7 mouse cellular contexts compared by ENCODE assay signal in the genomic region with DNA sequence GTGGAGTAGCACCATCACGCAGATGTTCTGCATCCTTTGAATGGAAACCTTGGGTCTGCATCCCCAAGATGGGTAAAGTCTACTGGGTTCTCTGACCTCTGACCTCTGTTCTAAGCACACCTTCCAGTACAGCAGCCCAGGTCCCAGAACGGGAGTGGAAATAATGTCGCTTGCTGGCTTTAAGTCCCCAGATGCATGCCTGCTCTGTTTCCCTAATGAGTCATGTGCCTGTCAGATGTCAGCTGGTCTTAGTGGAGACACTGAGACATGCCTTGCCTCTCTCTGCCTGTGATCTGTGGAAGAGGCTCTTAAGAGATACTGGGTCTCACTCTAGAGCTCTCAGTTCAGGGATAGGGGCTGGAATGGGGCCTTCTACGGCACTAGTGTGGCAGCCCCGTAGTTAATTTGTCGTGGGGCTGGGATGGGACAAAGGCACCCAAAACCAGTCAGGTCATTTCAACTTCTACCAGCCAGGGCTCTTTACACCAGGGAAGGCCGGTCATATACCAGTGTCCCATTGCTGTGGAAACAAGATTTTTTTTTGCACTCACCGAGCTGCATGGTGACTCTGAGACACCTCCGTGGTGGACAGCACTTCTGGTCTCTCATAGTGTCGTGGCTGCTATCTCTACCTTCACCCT.
DNase-seq lines count a peak whose midpoint lies in the region; ATAC-seq and TF ChIP-seq lines count a peak whose summit lies in the region.

No protein-coding gene starts in this region.

- peak; percentile 1; the same call in 1 of the 2 replicates for ATAC-seq in forebrain, embryonic 13.5 days
- no peak for ATAC-seq in limb, embryonic 14.5 days (ENCODE audit: low FRiP score, low read depth)

- DNase-seq in spleen, adult 2 months (ENCODE audit: low read depth in 1 of 2, low spot score in 2 of 2), result no peak
- DNase-seq in spleen, postnatal 10 days (ENCODE audit: low spot score in 2 of 2), result no peak
- DNase-seq in limb, embryonic 14.5 days (ENCODE audit: low spot score), result no peak
- no peak for DNase-seq in thymus, postnatal 10 days (ENCODE audit: low spot score in 2 of 2)
- no peak for DNase-seq in urinary bladder, postnatal 36 days (ENCODE audit: low spot score in 2 of 2)
- no peak for DNase-seq in kidney, adult 18-20 months

- H3K27me3 ChIP-seq in spleen, adult 2 months (ENCODE audit: control insufficient read depth, insufficient read depth, low read length), result no peaks in the 10 kb centered on the region
- H3K27me3 ChIP-seq in forebrain, embryonic 13.5 days, result no peaks in the 10 kb centered on the region
- no peaks in the 10 kb centered on the region for H3K27me3 ChIP-seq in limb, embryonic 14.5 days (ENCODE audit: control insufficient read depth, insufficient read depth, low read length)

- peak overlapping the region; percentile 62 for H3K9ac ChIP-seq in forebrain, embryonic 13.5 days
- peak overlapping the region; percentile 28; the same call in 1 of the 2 replicates for H3K9ac ChIP-seq in limb, embryonic 14.5 days (ENCODE audit: low read depth, low read length, severe bottlenecking)

- TF ChIP-seq CTCF in spleen, adult 2 months (IDR thresholded peaks at IDR 0.05; ENCODE audit: extremely low read depth, insufficient read depth, insufficient read length, insufficient replicate concordance), result no peak

- no peak for TF ChIP-seq POLR2A in spleen, adult 2 months (IDR thresholded peaks at IDR 0.05; ENCODE audit: low read depth, low read length)
- no peak for TF ChIP-seq POLR2A in limb, embryonic 14.5 days (IDR thresholded peaks at IDR 0.05; ENCODE audit: borderline replicate concordance, extremely low read depth, insufficient read depth, insufficient read length)

- H3K27ac ChIP-seq in spleen, adult 2 months (ENCODE audit: insufficient read depth, low read length), result peak overlapping the region; percentile 52
- peak overlapping the region; percentile 99 for H3K27ac ChIP-seq in forebrain, embryonic 13.5 days
- H3K27ac ChIP-seq in limb, embryonic 14.5 days (replicated peaks; ENCODE audit: low read depth, low read length), result peak overlapping the region; percentile 61

- H3K36me3 ChIP-seq in spleen, adult 2 months (ENCODE audit: control insufficient read depth, insufficient read depth, low read length), result peaks cover 4% of the 10 kb centered on the region
- peaks cover 43% of the 10 kb centered on the region for H3K36me3 ChIP-seq in forebrain, embryonic 13.5 days (ENCODE audit: poor library complexity, severe bottlenecking)
- peaks cover 72% of the 10 kb centered on the region for H3K36me3 ChIP-seq in limb, embryonic 14.5 days (ENCODE audit: control insufficient read depth, insufficient read depth, low read length)

- 84% methylated on average over 10 of the region's 10 CpGs for WGBS in spleen, adult 2 months
- WGBS in forebrain, embryonic 13.5 days, result 16% methylated on average over 10 of the region's 10 CpGs
- whole genome bisulfite sequencing in limb, embryonic 14.5 days, result 40% methylated on average over 10 of the region's 10 CpGs

- no peaks in the 10 kb centered on the region; the same call in 1 of the 2 replicates for H3K4me1 ChIP-seq in spleen, adult 2 months (ENCODE audit: control insufficient read depth, insufficient read depth, insufficient read length)
- peaks cover 76% of the 10 kb centered on the region for H3K4me1 ChIP-seq in forebrain, embryonic 13.5 days
- peaks cover 53% of the 10 kb centered on the region for H3K4me1 ChIP-seq in limb, embryonic 14.5 days (ENCODE audit: control insufficient read depth, insufficient read depth, low read length)

- no peak overlapping the region for H3K4me3 ChIP-seq in spleen, adult 2 months (ENCODE audit: extremely low read depth, insufficient read depth, insufficient read length)
- peak overlapping the region; percentile 9; the same call in 1 of the 2 replicates for H3K4me3 ChIP-seq in forebrain, embryonic 13.5 days
- H3K4me3 ChIP-seq in limb, embryonic 14.5 days (replicated peaks; ENCODE audit: low read length), result no peak overlapping the region

- H3K9me3 ChIP-seq in forebrain, embryonic 13.5 days (replicated peaks), result no peaks in the 10 kb centered on the region
- H3K9me3 ChIP-seq in limb, embryonic 14.5 days (ENCODE audit: control insufficient read depth, low read length), result no peaks in the 10 kb centered on the region

- peak overlapping the region; percentile 50 for H3K4me2 ChIP-seq in forebrain, embryonic 13.5 days
- H3K4me2 ChIP-seq in limb, embryonic 14.5 days (replicated peaks; ENCODE audit: low read depth, low read length, severe bottlenecking), result no peak overlapping the region
